Mouse (Mus musculus): ENCODE data around the gene Trim3.

Gene Trim3

GRCm38 (mm10) chr7:105555571-105555970 is 77.8 kb downstream of the Trim3 start:
- DNase-seq: no peak
